Mouse (Mus musculus) heart, embryonic 10.5 days (tissue): ENCODE measurements around the gene Zdhhc16. TPM values are rescaled to one million over a fixed set of nuclear protein-coding genes. Genes with fewer than 3 reads are reported as not detected.

Experiments
- DNase-seq: peaks from one replicate; pipeline ENCODE4 v3.0.0-alpha.2; 2017; ENCODE audit warnings: low spot score
- H3K27ac ChIP-seq: fragments of 300-500 bp; sonication (generic); 2 replicates; pipeline ENCODE4 v1.5.1; 2016; ENCODE audit warnings: mild to moderate bottlenecking
- H3K27me3 ChIP-seq: fragments of 300-500 bp; sonication (generic); 2 replicates; pipeline ENCODE4 v1.6.1; 2016; ENCODE audit warnings: mild to moderate bottlenecking; ENCODE audit not compliant: poor library complexity, insufficient read depth, severe bottlenecking
- H3K36me3 ChIP-seq: fragments of 300-500 bp; sonication (generic); 2 replicates; pipeline ENCODE4 v1.6.1; 2016; ENCODE audit warnings: mild to moderate bottlenecking, moderate library complexity
- H3K4me1 ChIP-seq: fragments of 300-500 bp; sonication (generic); 2 replicates; pipeline ENCODE4 v1.6.1; 2016; ENCODE audit warnings: mild to moderate bottlenecking
- H3K4me3 ChIP-seq: fragments of 300-500 bp; sonication (generic); 2 replicates; pipeline ENCODE4 v1.5.1; 2016; ENCODE audit warnings: mild to moderate bottlenecking, moderate library complexity
- H3K9me3 ChIP-seq: fragments of 300-500 bp; sonication (generic); 2 replicates; pipeline ENCODE4 v1.6.1; 2016; ENCODE audit warnings: mild to moderate bottlenecking, moderate library complexity
- WGBS: fragments of 180-500 bp; shearing (Covaris S2); methylation state at CpG from one replicate; pipeline ENCODE4 v1.1.7; 2016; 5-methylcytosine and 5-hydroxymethylcytosine counted together
- polyA plus RNA-seq: library from polyadenylated mRNA; unstranded; fragments of >200 nt; fragmentation: Nextera tagmentation; extraction: Ambion mirVana; gene quantifications from 2 replicates; pipeline ENCODE4 v1.2.1, GENCODE M21; 2016

Zdhhc16 gene
- 73.4 and 78.9 TPM in 2 replicates for polyA plus RNA-seq

DNA sequence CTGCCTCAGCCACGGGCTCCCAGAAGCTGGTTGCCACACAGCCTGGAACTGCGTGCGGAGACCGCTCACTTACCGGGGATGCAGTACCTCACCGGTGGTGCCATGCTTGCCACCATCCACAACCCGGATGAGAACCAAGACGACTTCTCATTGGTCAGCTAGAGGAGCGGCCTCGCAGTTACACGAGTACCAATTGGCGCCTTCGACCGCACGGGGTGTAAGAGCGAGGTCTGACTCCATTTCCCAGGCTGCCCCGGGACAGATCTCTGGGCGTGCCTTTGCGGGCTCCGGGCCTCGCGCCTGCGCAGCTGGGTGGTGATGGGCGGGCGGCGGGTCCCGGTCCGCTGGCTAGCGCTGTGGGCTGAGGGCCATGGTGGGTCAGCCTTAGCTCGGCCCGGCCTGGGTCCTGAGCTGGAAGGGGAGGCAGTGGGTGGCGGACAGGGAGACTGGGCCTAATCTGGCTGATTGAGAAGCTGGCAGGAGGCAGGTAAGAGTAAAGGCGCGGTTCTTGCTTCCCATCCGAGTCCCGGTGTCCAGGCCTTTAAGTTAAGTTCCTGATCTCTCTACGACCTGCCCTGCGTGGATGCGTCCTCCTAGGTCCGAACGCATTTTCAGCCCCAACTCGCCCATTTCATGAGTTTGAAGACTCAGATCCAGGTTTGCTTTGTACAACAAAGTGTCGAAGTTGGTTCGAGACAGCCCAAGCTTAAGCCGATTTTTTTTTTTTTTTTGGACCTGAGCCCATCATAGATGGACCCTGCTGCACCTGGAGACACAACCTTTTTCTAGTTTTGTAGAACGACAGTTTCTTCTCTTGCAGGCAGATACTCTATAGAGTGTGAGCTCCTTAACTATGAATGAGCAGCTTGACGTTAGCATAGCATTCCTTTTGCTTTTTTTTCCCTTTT is at the start of gene Zdhhc16, which contains the start of gene Exosc1:
Zdhhc16 (plus strand) TSS at position 302 of the 908 bp plus-strand sequence.
Exosc1 (minus strand) TSS at position 245 of the 908 bp plus-strand sequence.
- Histone ChIP-seq H3K9me3 (no peaks in the 10 kb centered on the region), H3K27ac (peak within 1 kb of the TSS; percentile 86), H3K27me3 (no peaks in the 10 kb centered on the region), H3K4me1 (peaks cover 14% of the 10 kb centered on the region), H3K36me3 (peaks cover 48% of the 10 kb centered on the region), H3K4me3 (peak within 1 kb of the TSS; percentile 86)
- under 1% methylated on average over 47 of the region's 47 CpGs for WGBS
- peak; percentile 99 for DNase-seq

DNA sequence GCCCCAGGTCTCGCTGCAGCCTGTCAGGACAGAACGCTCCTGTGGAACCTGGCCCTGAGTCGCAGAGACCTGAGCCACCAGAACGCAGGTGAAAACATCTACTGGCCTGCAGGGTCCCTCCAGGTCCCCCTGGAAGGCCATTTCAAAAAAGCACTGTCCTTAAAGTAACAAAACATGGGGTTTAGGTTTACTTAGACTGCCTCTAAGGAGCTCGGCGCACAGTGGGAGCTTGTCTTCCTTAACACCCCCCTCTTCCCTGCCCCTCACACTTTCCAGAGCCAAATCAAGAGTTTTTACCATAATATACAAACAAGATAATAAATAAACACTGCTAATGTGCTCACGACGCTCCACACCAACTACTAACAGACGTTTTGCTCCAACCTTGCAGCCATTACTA is 49.4 kb upstream of the Zdhhc16 start:
- Histone ChIP-seq H3K4me3 (no peak overlapping the region), H3K36me3 (peaks cover 90% of the 10 kb centered on the region), H3K27ac (no peak overlapping the region), H3K27me3 (no peaks in the 10 kb centered on the region), H3K9me3 (no peaks in the 10 kb centered on the region), H3K4me1 (no peaks in the 10 kb centered on the region)
- DNase-seq, result no peak
- 84% methylated on average over 9 of the region's 9 CpGs for WGBS

DNA sequence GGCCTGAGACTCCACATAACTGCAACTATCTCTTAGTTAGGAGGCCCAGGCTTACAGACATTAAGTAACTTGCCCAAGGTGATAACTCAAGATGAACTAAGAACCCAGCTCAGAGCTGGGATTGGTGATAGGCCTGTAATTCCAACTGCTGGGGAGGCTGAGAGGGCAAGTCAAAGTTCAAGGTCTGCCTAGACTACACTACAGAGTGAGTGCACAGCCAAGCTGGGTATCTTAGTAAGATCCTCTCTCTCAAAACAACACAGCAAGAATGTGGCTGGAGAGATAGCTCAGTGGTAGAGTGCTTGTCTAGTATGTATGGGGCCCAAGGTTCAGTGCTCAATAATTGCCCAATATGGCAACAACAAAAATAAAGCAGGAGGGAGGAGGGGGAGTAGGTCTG is 45.1 kb upstream of the Zdhhc16 start:
- no peak overlapping the region for H3K27ac ChIP-seq
- peaks cover 85% of the 10 kb centered on the region for H3K36me3 ChIP-seq
- no peak overlapping the region for H3K4me3 ChIP-seq
- H3K4me1 ChIP-seq, result no peaks in the 10 kb centered on the region
- no peaks in the 10 kb centered on the region for H3K27me3 ChIP-seq
- no peak for DNase-seq
- no peaks in the 10 kb centered on the region for H3K9me3 ChIP-seq

DNA sequence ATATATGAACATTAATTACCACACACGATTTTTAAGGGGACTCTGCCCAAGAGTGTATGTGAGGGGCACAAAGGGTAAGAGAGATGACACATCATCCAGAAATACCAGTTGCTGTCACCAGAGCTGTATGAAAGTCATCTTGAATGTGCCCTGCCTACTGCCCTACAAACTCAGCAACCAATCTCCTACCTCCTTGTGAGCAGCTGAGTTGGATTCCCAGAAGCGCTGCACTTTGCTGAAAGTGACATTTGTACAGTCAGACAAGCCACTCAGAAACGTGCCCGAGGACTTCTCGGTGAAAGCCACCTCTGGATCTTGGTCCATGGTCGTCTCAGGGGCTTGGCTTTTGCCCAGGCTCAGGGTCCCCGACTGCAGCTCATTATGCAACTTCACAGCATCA is 38.3 kb upstream of the Zdhhc16 start:
- WGBS, result 45% methylated on average over 7 of the region's 7 CpGs
- H3K4me3 ChIP-seq, result peak overlapping the region; percentile 87
- H3K9me3 ChIP-seq, result no peaks in the 10 kb centered on the region
- no peak overlapping the region for H3K27ac ChIP-seq
- DNase-seq, result no peak
- H3K4me1 ChIP-seq, result peaks cover 11% of the 10 kb centered on the region
- H3K36me3 ChIP-seq, result peaks cover 21% of the 10 kb centered on the region
- no peaks in the 10 kb centered on the region for H3K27me3 ChIP-seq

DNA sequence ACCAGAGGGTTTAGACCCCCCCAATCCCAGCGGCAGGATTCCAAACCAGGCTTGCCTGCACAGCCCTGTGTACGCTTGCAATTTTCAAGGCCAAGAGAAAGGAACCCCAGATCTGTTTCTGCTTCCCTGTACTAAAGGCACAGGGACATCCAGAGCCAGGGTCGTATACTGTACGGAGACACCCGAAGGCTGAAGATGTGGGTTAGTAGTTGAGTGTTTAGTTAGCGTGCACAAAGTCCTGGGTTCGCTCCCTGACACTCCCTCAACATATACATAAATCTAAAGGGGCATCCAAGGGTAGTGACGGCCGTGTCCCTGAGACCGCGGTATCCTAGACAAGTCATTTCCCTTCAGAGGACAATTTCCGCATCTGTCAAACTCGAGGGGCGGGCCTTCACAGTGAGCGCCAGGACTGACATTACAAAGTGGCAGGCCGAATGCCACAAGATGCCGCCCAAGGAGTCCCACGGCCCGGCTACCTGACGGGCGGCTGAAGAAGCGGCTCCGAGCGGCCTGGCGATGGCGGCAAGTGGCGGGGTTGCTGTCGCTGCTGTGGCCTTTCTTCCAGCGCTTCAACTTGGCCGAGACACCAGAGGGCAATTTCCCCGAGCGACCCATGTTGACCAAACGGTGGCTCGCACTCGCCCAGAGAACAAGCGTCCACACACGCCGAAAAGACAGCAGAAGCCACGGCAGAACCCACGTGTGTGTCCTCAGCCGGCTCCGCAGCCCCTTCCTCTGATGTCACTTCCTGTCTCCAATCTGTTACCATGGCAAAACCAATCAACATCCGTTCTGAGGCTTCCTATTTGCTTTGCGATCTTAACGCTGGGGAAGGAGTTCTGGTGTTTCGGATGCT is 37.6 kb upstream of the Zdhhc16 start, which contains the start of gene Rrp12:
Rrp12 (minus strand) TSS at position 714 of the 859 bp plus-strand sequence.
- WGBS, result under 1% methylated on average over 46 of the region's 46 CpGs
- Histone ChIP-seq H3K4me1 (peaks cover 11% of the 10 kb centered on the region), H3K27ac (peak within 1 kb of the TSS; percentile 77), H3K27me3 (no peaks in the 10 kb centered on the region), H3K4me3 (peak within 1 kb of the TSS; percentile 87), H3K36me3 (peaks cover 14% of the 10 kb centered on the region), H3K9me3 (no peaks in the 10 kb centered on the region)
- DNase-seq, result peak; percentile 93

DNA sequence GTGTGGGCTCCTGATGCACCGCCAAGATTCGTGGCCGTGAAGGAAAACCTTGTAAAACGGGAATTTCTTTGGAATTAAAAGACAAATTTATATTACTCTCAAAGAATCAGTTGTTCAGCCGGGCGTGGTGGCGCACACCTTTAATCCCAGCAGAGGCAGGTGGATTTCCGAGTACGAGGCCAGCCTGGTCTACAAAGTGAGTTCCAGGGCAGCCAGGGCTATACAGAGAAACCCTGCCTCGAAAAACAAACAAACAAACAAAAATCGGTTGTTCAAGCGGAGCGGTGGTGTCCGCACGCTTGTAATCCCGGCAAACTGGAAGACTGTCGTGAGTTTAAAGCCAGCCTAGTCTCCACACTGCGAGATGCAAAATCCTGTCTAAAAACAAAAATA is 37.0 kb upstream of the Zdhhc16 start:
- Histone ChIP-seq H3K36me3 (peaks cover 7% of the 10 kb centered on the region), H3K9me3 (no peaks in the 10 kb centered on the region), H3K4me3 (peak overlapping the region; percentile 87), H3K27me3 (no peaks in the 10 kb centered on the region), H3K4me1 (peaks cover 11% of the 10 kb centered on the region), H3K27ac (peak overlapping the region; percentile 77)
- no peak for DNase-seq
- 20% methylated on average over 18 of the region's 18 CpGs for WGBS

DNA sequence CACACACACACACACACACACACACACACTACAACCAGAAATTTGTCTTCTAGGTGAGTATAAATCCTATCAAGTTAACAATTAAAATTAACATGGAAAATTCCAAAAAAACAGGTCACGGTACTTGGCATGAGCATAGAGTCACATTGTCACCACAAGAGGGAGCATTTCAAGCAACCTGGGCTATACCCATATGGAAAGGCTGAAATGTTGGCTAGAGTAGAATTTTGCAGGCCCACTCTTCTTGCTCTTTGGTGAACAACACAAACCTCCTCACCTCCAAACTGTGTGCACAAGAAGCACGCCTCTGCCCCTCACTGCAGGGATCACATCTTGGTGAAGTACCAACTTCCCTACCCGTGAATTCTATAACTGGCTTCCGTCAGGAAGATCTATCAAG is 34.4 kb upstream of the Zdhhc16 start:
- Histone ChIP-seq H3K36me3 (no peaks in the 10 kb centered on the region), H3K4me1 (peaks cover 23% of the 10 kb centered on the region), H3K4me3 (no peak overlapping the region), H3K27ac (no peak overlapping the region), H3K9me3 (no peaks in the 10 kb centered on the region), H3K27me3 (no peaks in the 10 kb centered on the region)
- 44% methylated on average over 4 of the region's 4 CpGs for WGBS
- DNase-seq, result no peak

DNA sequence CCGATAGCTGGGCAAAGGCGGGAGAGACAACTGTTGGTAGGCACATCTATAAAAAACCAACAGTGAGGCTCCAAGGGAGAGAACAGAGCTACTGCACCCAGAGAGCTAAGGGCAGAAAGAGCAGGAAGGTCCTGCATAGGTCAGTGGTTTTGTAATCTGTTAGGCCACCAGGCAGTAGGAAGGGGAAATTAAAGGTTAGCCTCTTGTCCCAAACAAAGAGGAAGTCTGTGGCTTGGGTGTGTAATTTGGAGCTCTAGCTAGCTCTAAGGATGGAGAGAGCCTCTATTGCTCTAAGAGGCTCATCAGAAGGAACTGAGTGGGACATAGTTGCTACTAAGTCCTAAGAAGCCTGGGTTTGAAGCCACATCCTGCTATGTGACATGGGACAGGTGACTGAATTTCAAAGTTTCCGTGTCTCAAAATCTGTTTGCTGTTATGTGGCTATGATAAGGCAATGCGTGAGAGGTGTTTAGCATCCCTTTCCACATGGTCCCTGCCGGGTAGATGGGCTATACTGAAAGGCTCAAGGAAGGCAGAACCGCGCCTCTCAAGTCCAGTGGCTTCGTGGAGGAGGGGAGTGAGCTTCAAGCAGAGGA is 32.7 kb upstream of the Zdhhc16 start:
- no peaks in the 10 kb centered on the region for H3K36me3 ChIP-seq

DNA sequence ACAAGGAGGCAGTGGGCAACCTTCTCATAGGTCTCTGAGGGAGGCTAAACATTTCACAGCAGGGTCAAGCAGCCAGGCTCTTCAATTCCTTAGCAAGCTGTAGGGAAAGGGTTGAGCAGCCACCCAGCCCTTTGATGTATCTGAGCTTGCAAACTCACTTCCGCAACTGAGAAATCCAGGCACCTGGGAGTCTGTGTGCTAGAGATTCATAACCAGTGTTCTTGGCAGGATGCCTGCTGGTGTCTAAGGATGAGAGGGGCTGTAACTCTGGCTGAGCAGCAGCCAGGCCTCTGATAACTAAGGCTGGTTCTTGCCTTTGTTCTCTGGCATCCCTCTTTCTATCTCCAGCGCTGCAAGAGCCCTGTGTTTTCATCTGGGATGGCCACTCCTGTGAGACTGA is 31.6 kb upstream of the Zdhhc16 start:
- Histone ChIP-seq H3K4me1 (peaks cover 17% of the 10 kb centered on the region), H3K27me3 (no peaks in the 10 kb centered on the region), H3K9me3 (no peaks in the 10 kb centered on the region), H3K36me3 (no peaks in the 10 kb centered on the region), H3K4me3 (no peak overlapping the region), H3K27ac (no peak overlapping the region; the same call in 1 of the 2 replicates)
- 28% methylated on average over 2 of the region's 2 CpGs for WGBS
- no peak for DNase-seq

More for the DNA sequence above, 32.7 kb upstream of the Zdhhc16 start:
- H3K4me1 ChIP-seq, result peaks cover 15% of the 10 kb centered on the region
- no peak overlapping the region for H3K27ac ChIP-seq
- no peak overlapping the region for H3K4me3 ChIP-seq
- no peak for DNase-seq
- no peaks in the 10 kb centered on the region for H3K27me3 ChIP-seq
- no peaks in the 10 kb centered on the region for H3K9me3 ChIP-seq
- WGBS, result 80% methylated on average over 8 of the region's 8 CpGs

DNA sequence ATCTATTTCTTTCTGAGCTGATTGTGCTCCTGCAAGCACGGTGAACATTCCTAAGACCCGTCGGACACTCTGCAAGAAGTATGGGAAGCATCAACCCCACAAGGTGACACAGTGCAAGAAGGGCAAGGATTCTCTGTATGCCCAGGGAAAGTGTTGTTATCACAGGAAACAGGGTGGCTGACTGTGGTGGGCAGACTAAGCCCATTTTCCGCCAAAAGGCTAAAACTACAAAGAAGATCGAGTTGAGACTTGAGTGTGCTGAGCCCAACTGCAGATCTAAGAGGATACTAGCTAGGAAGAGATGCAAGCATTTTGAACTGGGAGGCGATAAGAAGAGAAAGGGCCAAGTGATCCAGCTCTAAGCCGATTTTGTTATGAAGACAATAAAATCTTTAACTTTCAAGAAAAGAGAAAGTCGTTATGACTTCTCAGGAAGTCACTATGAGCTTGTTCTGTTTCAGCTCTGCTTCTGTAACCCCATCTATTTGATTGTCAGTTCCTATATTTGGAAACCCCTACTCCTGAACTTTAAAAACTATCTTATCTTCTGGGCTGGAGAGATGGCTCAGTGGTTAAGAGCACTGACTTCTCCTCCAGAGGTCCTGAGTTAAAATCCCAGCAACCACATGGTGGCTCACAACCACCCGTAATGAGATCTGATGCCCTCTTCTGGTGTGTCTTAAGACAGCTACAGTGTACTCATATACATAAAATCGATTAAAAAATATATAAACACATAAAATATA is 30.3 kb upstream of the Zdhhc16 start:
- WGBS, result 58% methylated on average over 10 of the region's 10 CpGs
- no peak for DNase-seq
- H3K36me3 ChIP-seq, result no peaks in the 10 kb centered on the region
- no peaks in the 10 kb centered on the region for H3K9me3 ChIP-seq
- no peaks in the 10 kb centered on the region for H3K27me3 ChIP-seq
- H3K4me1 ChIP-seq, result peaks cover 27% of the 10 kb centered on the region
- no peak overlapping the region for H3K27ac ChIP-seq
- H3K4me3 ChIP-seq, result no peak overlapping the region

DNA sequence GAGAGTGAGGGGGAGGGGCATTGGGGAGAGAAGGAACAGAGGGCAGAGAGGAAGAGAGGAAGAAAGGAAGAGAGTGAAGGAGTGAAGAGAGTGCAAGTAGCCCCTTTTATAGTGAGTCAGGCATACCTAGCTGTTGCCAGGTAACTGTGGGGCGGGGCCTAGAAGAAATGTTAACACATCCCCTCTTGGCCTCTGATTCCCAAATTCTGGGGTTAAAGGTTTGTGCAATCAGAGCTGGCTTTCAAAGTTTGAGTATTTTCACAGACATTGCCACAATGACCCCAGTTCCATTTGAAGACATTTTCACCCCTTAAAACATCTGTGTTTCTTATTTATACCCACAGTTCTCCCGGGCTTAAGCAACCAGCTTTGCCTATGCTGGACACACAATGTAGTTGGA is 28.0 kb upstream of the Zdhhc16 start:
- no peak overlapping the region for H3K27ac ChIP-seq
- no peak for DNase-seq

More for the DNA sequence above, 28.0 kb upstream of the Zdhhc16 start:
- Histone ChIP-seq H3K27me3 (no peaks in the 10 kb centered on the region), H3K4me1 (peaks cover 27% of the 10 kb centered on the region), H3K36me3 (no peaks in the 10 kb centered on the region), H3K4me3 (no peak overlapping the region), H3K9me3 (no peaks in the 10 kb centered on the region)
- WGBS, result 91% methylated on average over 2 of the region's 2 CpGs
